Mouse (Mus musculus) brain, embryonic 14.5 days (tissue): ENCODE data around the gene Mindy4.

Source experiments
- CTCF ChIP-seq: fragments of 200-500 bp; IDR thresholded peaks from 2 replicates; pipeline ENCODE4 v1.5.1; 2012; ENCODE audit warnings: inconsistent platforms, mild to moderate bottlenecking, moderate library complexity, borderline replicate concordance; ENCODE audit not compliant: insufficient read depth, insufficient read length; ENCODE audit errors: extremely low read depth
- POLR2A ChIP-seq: fragments of 200-500 bp; IDR thresholded peaks from 2 replicates; pipeline ENCODE4 v1.6.1; 2012; ENCODE audit warnings: mild to moderate bottlenecking, inconsistent platforms, borderline replicate concordance; ENCODE audit not compliant: poor library complexity, insufficient read depth, insufficient read length, severe bottlenecking; ENCODE audit errors: extremely low read depth

GRCm38 (mm10) chr6:55294549-55295131 lies 91.5 kb downstream of the Mindy4 start:
- TF ChIP-seq POLR2A (no peak), CTCF (no peak)
